Mouse (Mus musculus) megakaryocyte-erythroid progenitor cell, adult 5-6 weeks (primary cell): ENCODE measurements around the gene Gm10521. TPM values are rescaled to one million over a fixed set of nuclear protein-coding genes. Genes with fewer than 3 reads are reported as not detected.

ENCODE experiments used
- ATAC-seq: replicated peaks from 2 replicates; pipeline ENCODE4 v1.8.0; 2016; ENCODE audit warnings: mild to moderate bottlenecking, inconsistent platforms; ENCODE audit not compliant: severe bottlenecking, poor library complexity, low FRiP score, low TSS enrichment
- total RNA-seq, 2 experiments: library from RNA; stranded (forward) in 1 of 2; stranded (reverse) in 1 of 2; fragments of 200-1000, 215-1000 nt in 1 of 2; fragments of >200 nt in 1 of 2; fragmentation: Nextera tagmentation in 1 of 2; gene quantifications; 2 replicates each; pipeline ENCODE4 v1.2.3; 2014 to 2017

Gm10521 gene
- total RNA-seq, 2 experiments from 2014 or later = 1.1 to 2.7 TPM

DNA sequence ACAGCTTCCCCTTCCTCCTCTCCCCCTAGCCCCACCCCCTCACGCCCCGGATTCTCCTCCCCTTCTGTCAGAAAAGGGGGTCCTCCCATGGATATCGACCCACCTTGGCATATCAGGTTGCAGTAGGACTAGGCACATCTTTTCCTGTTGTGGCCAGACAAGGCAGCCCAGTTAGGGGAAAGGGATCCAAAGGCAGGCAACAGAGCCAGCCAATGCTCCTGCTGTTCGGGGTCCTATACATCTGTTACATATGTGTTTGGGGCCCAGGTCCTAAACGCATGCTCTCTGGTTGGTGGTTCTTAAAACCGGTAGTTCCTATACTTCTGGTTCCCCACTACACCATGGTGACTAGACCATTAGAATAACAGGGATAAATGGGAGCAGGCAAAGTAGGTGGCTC lies 45.2 kb downstream of the Gm10521 start:
- ATAC-seq = no peak

- ATAC-seq = no peak
Observed at GRCm38 (mm10) chr1:171946447-171946995, 51.1 kb downstream of the Gm10521 start.

Other genes with a start within 250 kb of the Gm10521 start
- 3.8 and 6.5 TPM in 2 replicates for gene Slamf7, start 242.6 kb upstream of the Gm10521 start, total RNA-seq (2014; fragmentation: Nextera tagmentation)
- gene Slamf7, start 242.6 kb upstream of the Gm10521 start, total RNA-seq (2017) = 1.6 and 3.7 TPM in 2 replicates
- gene Cd48, start 213.7 kb upstream of the Gm10521 start, total RNA-seq (2014; fragmentation: Nextera tagmentation) = 26.9 and 36.0 TPM in 2 replicates
- gene Cd48, start 213.7 kb upstream of the Gm10521 start, total RNA-seq (2017) = 24.7 and 43.8 TPM in 2 replicates
- 4.9 and 6.2 TPM in 2 replicates for gene Slamf1, start 128.5 kb upstream of the Gm10521 start, total RNA-seq (2014; fragmentation: Nextera tagmentation)
- 4.3 and 7.6 TPM in 2 replicates for gene Slamf1, start 128.5 kb upstream of the Gm10521 start, total RNA-seq (2017)
- gene Cd84, start 56.0 kb upstream of the Gm10521 start, total RNA-seq (2014; fragmentation: Nextera tagmentation) = 17.2 and 17.3 TPM in 2 replicates
- gene Cd84, start 56.0 kb upstream of the Gm10521 start, total RNA-seq (2017) = 20.1 and 61.3 TPM in 2 replicates
- gene Slamf6, start 21.9 kb downstream of the Gm10521 start, total RNA-seq (2014; fragmentation: Nextera tagmentation) = 3.7 and 17.0 TPM in 2 replicates
- gene Slamf6, start 21.9 kb downstream of the Gm10521 start, total RNA-seq (2017) = 0.50 and 3.5 TPM in 2 replicates
- 1.6 and 1.9 TPM in 2 replicates for gene Vangl2, start 132.8 kb downstream of the Gm10521 start, total RNA-seq (2014; fragmentation: Nextera tagmentation)
- 0.42 and 2.6 TPM in 2 replicates for gene Vangl2, start 132.8 kb downstream of the Gm10521 start, total RNA-seq (2017)
- gene Nhlh1, start 161.9 kb downstream of the Gm10521 start, total RNA-seq (2014; fragmentation: Nextera tagmentation) = not detected in 2 replicates
- not detected in 2 replicates for gene Nhlh1, start 161.9 kb downstream of the Gm10521 start, total RNA-seq (2017)
- 107 and 133 TPM in 2 replicates for gene Copa, start 186.9 kb downstream of the Gm10521 start, total RNA-seq (2014; fragmentation: Nextera tagmentation)
- 107 and 114 TPM in 2 replicates for gene Copa, start 186.9 kb downstream of the Gm10521 start, total RNA-seq (2017)
- gene Ncstn, start 187.1 kb downstream of the Gm10521 start, total RNA-seq (2014; fragmentation: Nextera tagmentation) = 42.0 and 57.3 TPM in 2 replicates
- 19.7 and 24.6 TPM in 2 replicates for gene Ncstn, start 187.1 kb downstream of the Gm10521 start, total RNA-seq (2017)
- gene Pex19, start 231.1 kb downstream of the Gm10521 start, total RNA-seq (2014; fragmentation: Nextera tagmentation) = 31.6 and 53.9 TPM in 2 replicates
- gene Pex19, start 231.1 kb downstream of the Gm10521 start, total RNA-seq (2017) = 45.1 and 48.2 TPM in 2 replicates